Mouse (Mus musculus) testis, adult 2 months (tissue): ENCODE results near the gene Adnp. TPM values are rescaled to one million over a fixed set of nuclear protein-coding genes. Genes with fewer than 3 reads are reported as not detected.

Source experiments
- H3K27ac ChIP-seq: fragments of 200-500 bp; 2 replicates; pipeline ENCODE4 v1.5.1; 2012; ENCODE audit warnings: low read depth, low read length; ENCODE audit not compliant: control insufficient read depth, insufficient read depth
- H3K27me3 ChIP-seq: fragments of 200-500 bp; 2 replicates; pipeline ENCODE4 v1.6.1; 2012; ENCODE audit warnings: mild to moderate bottlenecking, low read length, moderate library complexity; ENCODE audit not compliant: control insufficient read depth, insufficient read depth
- H3K36me3 ChIP-seq: fragments of 200-500 bp; 2 replicates; pipeline ENCODE4 v1.6.1; 2012; ENCODE audit warnings: mild to moderate bottlenecking, low read length; ENCODE audit not compliant: control insufficient read depth, insufficient read depth
- H3K4me1 ChIP-seq: fragments of 200-500 bp; 2 replicates; pipeline ENCODE4 v1.6.1; 2012; ENCODE audit warnings: low read length; ENCODE audit not compliant: control insufficient read depth, insufficient read depth
- H3K4me3 ChIP-seq: fragments of 200-500 bp; 2 replicates; pipeline ENCODE4 v1.5.1; 2012; ENCODE audit warnings: low read depth, mild to moderate bottlenecking, low read length, moderate library complexity, mixed read lengths; ENCODE audit not compliant: control insufficient read depth
- CTCF ChIP-seq: fragments of 200-500 bp; IDR thresholded peaks from 2 replicates; pipeline ENCODE4 v1.5.1; 2012; ENCODE audit warnings: low read depth, mild to moderate bottlenecking, inconsistent platforms, low read length, moderate library complexity; ENCODE audit not compliant: control insufficient read depth, insufficient read depth, insufficient replicate concordance
- POLR2A ChIP-seq: fragments of 200-500 bp; IDR thresholded peaks from 2 replicates; pipeline ENCODE4 v1.6.1; 2012; ENCODE audit warnings: low read depth, mild to moderate bottlenecking, inconsistent platforms, low read length, moderate library complexity; ENCODE audit not compliant: control insufficient read depth
- polyA plus RNA-seq: library from polyadenylated mRNA; depleted of rRNA; stranded (reverse); fragments of >200 nt; gene quantifications from 2 replicates; pipeline ENCODE4 v1.2.3, GENCODE M21; 2012

Gene Adnp
- polyA plus RNA-seq, 1 experiment = 23.8 TPM

DNA sequence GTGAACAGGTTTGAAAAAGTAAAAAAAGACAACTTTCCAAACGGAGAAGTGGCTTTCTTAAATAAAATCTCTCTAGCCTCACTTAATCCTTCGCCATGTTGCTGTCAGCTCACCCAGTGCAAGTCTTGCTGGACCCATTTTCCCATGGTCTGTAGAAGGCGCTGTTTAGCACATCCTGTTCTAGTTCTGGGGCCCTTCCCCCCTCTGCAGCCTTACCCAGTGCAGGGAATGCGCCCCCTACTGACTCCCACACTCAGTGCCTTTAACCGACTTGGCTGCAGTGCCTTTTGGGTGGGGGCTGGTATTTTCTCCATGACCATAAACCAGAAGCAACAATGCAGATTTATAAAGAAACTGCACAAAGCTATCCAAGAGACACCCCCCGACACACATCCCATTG, 1.6 kb downstream of the Adnp start:
- H3K36me3 ChIP-seq = no peaks in the 10 kb centered on the region; the same call in none of the 2 replicates
- H3K27me3 ChIP-seq = no peaks in the 10 kb centered on the region
- H3K27ac ChIP-seq = peak overlapping the region; percentile 14; the same call in 1 of the 2 replicates
- peaks cover 4% of the 10 kb centered on the region for H3K4me1 ChIP-seq
- peak; percentile 76; the same call in 1 of the 2 replicates for TF ChIP-seq CTCF
- no peak for TF ChIP-seq POLR2A
- peak overlapping the region; percentile 88 for H3K4me3 ChIP-seq

DNA sequence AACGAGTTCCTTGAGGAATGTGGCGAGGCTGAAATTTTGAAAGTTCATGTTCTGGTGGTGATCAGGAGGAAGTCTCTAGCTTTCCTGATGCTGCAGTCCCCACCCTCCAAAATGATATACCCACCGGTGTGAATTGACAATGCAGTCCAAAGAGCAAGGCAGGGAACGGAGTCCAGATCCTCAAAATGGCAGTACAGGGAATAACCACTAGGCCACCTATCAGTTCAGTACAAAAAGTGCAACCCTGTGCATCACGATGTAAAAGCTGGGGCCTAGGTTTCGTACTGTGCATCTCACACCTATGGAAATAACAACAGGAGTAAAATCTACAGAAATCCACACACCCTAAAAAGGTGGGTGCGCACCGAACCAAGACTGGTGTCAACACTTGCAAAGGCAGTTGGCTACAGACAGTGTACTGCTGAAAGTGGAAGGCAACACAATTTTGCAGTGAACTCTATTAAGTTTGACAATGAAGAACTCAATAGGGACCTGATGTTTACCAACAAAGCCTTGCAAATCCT, 2.4 kb downstream of the Adnp start:
- Histone ChIP-seq H3K27ac (no peak overlapping the region), H3K4me3 (peak overlapping the region; percentile 88; the same call in 1 of the 2 replicates), H3K27me3 (no peaks in the 10 kb centered on the region), H3K36me3 (no peaks in the 10 kb centered on the region; the same call in none of the 2 replicates), H3K4me1 (peaks cover 4% of the 10 kb centered on the region)
- TF ChIP-seq POLR2A (no peak), CTCF (no peak)

DNA sequence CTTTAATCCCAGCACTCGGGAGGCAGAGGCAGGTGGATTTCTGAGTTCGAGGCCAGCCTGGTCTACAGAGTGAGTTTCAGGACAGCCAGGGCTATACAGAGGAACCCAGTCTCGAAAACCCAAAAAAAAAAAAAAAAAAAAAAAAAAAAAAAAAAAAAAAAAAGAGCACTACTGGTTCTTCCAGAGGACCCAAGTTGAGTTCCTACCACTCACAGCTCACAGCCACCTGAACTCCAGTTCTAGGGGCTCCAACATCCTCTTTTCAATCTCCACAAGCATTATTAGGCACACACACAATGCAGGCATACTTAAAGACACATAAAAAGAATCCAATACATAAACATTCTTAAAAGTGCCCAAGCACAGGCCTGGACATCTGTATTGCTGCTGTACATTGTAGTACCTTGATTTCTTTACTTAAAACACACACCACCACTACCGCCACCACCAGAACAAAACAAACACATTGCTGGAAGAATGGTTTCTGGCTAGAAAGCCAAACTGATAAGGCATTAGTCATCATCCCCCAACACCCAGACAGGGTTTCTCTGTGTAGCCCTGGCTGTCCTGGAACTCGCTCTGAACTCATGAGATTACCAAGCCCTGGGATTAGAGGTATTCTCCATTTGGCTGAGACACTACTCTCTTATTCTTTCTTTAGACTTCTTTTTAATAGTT, 6.8 kb downstream of the Adnp start:
- peaks cover 1% of the 10 kb centered on the region for H3K36me3 ChIP-seq

DNA sequence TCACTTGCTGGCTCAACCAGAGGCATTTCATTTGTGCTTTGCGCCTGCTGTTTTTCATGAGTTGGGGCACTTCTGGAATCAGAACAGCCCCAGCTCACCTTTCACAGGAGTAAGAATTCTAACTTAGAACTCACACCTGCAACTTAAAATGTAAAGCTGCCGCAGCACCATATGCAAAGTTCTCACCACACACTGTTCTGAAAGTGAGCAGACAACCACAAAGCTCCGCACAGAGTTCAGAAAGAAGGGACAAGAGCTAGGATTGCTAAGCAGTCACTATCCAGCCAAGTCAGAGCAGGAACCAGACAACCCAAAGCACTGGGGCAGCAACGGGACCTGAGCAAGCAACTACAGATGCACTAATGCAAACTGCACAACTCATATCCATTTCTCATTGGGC, 7.4 kb downstream of the Adnp start:
- H3K4me3 ChIP-seq = no peak overlapping the region
- TF ChIP-seq CTCF (no peak), POLR2A (no peak)
- H3K36me3 ChIP-seq = peaks cover 1% of the 10 kb centered on the region
- H3K4me1 ChIP-seq = no peaks in the 10 kb centered on the region
- no peaks in the 10 kb centered on the region for H3K27me3 ChIP-seq
- 0 out of 2 replicates have a peak overlapping the region, but pooled peaks have one; percentile 22 for H3K27ac ChIP-seq

More for the DNA sequence above, 6.8 kb downstream of the Adnp start:
- Histone ChIP-seq H3K4me1 (no peaks in the 10 kb centered on the region), H3K27me3 (no peaks in the 10 kb centered on the region), H3K4me3 (no peak overlapping the region), H3K27ac (no peak overlapping the region)
- TF ChIP-seq CTCF (no peak), POLR2A (no peak)

DNA sequence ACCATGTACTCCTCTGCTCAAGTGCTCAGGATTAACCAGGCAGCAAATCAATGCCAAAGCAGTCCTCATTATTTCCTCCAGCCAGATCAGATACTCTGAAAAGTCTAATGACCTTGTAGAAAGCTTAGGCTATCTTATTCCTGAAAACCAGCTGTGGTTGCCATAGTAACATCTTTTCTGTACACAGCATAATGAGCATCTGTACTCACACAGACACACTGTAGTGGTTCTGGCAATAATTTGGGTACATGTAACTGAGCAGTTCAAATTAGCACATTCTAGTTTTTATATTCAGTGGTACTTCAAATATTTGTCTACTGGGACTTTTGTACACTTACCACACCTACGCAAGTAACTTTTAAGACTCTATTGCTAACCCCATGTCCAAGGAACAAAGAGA, 8.5 kb downstream of the Adnp start:
- peak overlapping the region; percentile 3; the same call in 1 of the 2 replicates for H3K4me3 ChIP-seq
- no peak overlapping the region for H3K27ac ChIP-seq
- H3K4me1 ChIP-seq = no peaks in the 10 kb centered on the region
- H3K36me3 ChIP-seq = peaks cover 1% of the 10 kb centered on the region; the same call in 1 of the 2 replicates
- H3K27me3 ChIP-seq = no peaks in the 10 kb centered on the region
- no peak for TF ChIP-seq CTCF
- TF ChIP-seq POLR2A = no peak

DNA sequence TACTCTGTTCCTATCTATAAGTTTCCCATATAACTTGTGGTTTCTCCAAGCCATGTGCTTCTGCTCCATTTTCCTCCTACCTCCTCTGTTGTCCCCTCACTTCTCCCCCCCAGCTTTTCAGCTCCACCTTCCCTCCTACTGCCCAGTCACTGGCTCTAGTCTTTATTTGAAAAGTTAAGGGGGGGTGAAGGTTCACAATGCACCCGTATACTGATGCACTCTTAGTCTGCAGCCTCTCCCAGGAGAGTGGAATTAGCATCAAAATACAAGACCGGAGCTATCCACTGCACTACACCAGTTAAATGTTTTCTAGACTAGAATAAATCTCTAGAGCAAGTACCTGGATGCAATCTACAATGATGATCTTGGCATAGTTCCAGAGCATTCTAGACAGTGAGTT, 11.2 kb downstream of the Adnp start:
- TF ChIP-seq POLR2A = no peak
- TF ChIP-seq CTCF = no peak
- no peak overlapping the region for H3K4me3 ChIP-seq
- no peak overlapping the region for H3K27ac ChIP-seq
- no peaks in the 10 kb centered on the region for H3K27me3 ChIP-seq
- peaks cover 1% of the 10 kb centered on the region; the same call in 1 of the 2 replicates for H3K36me3 ChIP-seq
- no peaks in the 10 kb centered on the region for H3K4me1 ChIP-seq

DNA sequence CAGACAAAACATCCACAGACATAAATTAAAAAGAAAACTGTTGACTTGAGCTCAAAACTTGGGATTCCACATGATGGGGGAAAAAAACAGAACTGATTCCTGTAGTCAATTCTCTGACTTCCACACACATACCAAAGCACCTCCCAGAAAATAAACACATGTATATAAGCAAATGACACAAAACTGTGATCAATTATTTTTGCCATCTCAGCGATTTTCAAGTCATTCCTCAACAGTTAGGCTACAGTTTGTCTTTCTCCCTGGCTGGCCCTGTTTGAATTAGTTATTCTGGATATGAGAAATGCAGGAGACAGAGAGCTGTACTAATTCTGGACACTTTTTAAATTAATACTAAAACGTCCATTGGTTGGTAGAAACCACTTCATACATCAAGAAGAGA, 13.2 kb downstream of the Adnp start:
- Histone ChIP-seq H3K27ac (no peak overlapping the region; the same call in 1 of the 2 replicates), H3K36me3 (peaks cover under 1% of the 10 kb centered on the region), H3K27me3 (no peaks in the 10 kb centered on the region), H3K4me3 (no peak overlapping the region), H3K4me1 (no peaks in the 10 kb centered on the region)
- TF ChIP-seq POLR2A (no peak), CTCF (no peak)
